Mouse (Mus musculus): ENCODE results near the gene Junb. TPM values are rescaled to one million over a fixed set of nuclear protein-coding genes. Genes with fewer than 3 reads are reported as not detected.

Gene Junb
- total RNA-seq, 4 experiments from 2014 or later, result 39.3 to 88.9 (median 65.7) TPM

- DNase-seq (ENCODE audit: low spot score in 2 of 2), result peak in 1 of 2 experiments; percentile 77
Observed at GRCm38 (mm10) chr8:84944478-84945160, 33.9 kb downstream of the Junb start.

GRCm38 (mm10) chr8:84943699-84944098, 34.8 kb downstream of the Junb start:
- no peak for DNase-seq (ENCODE audit: low spot score in 2 of 2)

GRCm38 (mm10) chr8:84937620-84938485, 40.7 kb downstream of the Junb start:
- no peak for DNase-seq (ENCODE audit: low spot score in 2 of 2)

- peak in 1 of 2 experiments; percentile 50 for DNase-seq (ENCODE audit: low spot score in 2 of 2)
Observed at GRCm38 (mm10) chr8:84936962-84937546, 41.5 kb downstream of the Junb start, which contains the start of gene Mast1. Gene Mast1 (minus strand): TSS chr8:84937359.

DNA sequence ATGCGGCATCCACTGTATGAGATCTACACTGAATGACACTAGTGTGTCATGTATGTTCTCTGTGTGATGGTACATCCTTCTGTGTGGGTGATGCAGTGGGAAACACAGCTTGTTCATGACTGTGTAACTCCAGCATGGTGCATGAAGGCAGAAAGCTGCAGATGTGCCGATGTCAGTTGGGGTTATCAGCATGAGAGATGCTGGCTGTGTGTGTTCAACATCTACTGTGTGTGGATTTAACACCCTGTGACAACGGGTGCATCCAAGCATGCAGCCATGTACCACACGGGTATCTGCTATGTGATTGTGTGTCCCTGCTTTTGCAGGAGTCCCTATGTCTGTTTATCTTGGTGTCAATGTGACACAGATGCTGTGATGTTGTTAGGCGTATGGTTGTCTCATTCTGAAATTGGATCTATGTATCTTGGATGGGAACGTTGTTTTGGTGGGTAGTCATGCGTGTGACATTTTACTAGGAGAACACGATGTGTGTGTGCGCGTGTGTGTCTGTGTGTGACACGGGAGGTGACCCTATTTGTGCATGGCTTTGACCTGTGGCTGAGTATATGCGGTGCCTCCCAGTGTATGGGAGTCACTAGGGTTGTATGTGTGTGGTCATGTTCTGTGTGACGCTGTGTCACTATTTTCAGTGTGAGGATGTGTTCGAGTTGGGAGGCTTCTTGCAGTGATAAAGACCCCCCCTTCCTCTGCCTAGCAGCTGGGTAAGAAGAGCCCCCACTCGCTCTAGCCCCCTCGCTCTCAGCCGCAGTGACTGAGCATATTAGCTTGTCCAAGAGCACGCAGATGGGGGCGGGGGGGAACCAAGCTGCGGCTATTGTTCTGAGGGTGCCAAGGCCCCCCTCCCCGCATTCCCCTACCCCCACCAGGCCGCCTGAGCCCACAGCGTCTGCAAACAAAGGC, 42.2 kb downstream of the Junb start:
- no peak for DNase-seq (ENCODE audit: low spot score in 2 of 2)

GRCm38 (mm10) chr8:84935489-84935888, 43.0 kb downstream of the Junb start:
- DNase-seq (ENCODE audit: low spot score in 2 of 2), result no peak

GRCm38 (mm10) chr8:84934860-84935259, 43.7 kb downstream of the Junb start:
- DNase-seq (ENCODE audit: low spot score in 2 of 2), result peak in 1 of 2 experiments; percentile 55

GRCm38 (mm10) chr8:84933767-84934559, 44.6 kb downstream of the Junb start:
- peak in 1 of 2 experiments; percentile 68 for DNase-seq (ENCODE audit: low spot score in 2 of 2)

- no peak for DNase-seq (ENCODE audit: low spot score in 2 of 2)
Observed at GRCm38 (mm10) chr8:84930582-84930981, 47.9 kb downstream of the Junb start.

DNA sequence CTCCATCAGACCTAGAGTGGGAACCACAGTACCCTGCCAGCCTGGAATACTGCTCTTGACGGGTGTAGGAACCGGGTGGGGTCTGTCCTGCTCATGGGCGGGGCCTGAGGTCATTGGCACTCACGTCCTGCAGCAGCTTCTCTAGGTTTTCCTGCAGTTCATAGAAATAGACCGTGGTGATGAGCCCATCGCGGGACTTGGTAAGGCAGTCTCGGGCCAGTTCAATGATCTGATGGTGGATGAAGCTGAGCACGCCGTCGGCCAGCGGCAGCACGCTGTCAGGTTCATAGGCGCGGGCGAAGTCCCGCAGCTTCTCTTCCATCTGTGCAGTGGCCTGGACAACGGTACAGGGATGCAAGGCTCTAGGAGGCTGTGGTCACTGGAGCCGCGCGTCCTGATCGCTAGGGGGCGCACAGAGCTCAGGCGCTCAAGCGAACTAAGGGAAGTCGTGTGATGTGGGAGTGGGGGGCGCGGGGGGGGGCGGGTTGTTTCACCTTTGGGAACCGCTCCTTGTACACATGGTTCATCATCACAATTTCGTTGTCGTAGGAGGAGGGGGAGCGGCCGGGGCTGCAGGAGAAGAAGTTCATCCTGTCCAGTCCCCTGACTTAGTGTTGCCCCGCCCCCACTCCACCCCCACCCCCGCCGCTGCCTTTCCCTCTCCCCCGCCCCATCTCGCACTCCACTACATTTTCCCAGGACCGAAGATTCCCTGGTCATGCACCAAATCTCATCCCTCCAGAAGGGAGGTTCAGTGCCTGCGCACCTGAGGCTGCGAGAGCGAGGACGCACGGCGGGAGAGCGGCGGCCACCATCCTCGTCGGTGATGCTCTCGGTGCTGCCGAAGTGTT, 49.8 kb downstream of the Junb start:
- no peak for DNase-seq (ENCODE audit: low spot score in 2 of 2)

- DNase-seq (ENCODE audit: low spot score in 2 of 2), result no peak
Observed at GRCm38 (mm10) chr8:84927513-84927912, 51.0 kb downstream of the Junb start.

- no peak for DNase-seq (ENCODE audit: low spot score in 2 of 2)
Observed at GRCm38 (mm10) chr8:84925557-84925956, 53.0 kb downstream of the Junb start.

Small RNAs within 50 kb of the gene (microRNA-seq; reads per million reads assigned to microRNA genes)
- gene Gm24197, result 0 to 0.22 reads per million in 2 experiments

Other genes starting within 250 kb of the Junb start
- gene Nfix, start 178.4 kb downstream of the Junb start, total RNA-seq (2022), result 100 to 1,000 TPM; 352 to 438 (median 370) TPM
- 1 to 10 TPM; 8.4 to 9.7 (median 8.9) TPM for gene Dand5, start 155.9 kb downstream of the Junb start, total RNA-seq (2022)
- gene Gadd45gip1, start 147.2 kb downstream of the Junb start, total RNA-seq (2022), result 10 to 100 TPM; 23.3 to 28.4 (median 24.7) TPM
- gene Rad23a, start 138.1 kb downstream of the Junb start, total RNA-seq (2022), result 10 to 100 TPM; 72.4 to 90.1 (median 79.4) TPM
- 100 to 1,000 TPM; 333 to 426 (median 383) TPM for gene Calr, start 131.8 kb downstream of the Junb start, total RNA-seq (2022)
- 10 to 100 TPM; 39.6 to 48.5 (median 43.7) TPM for gene Farsa, start 121.7 kb downstream of the Junb start, total RNA-seq (2022)
- gene Syce2, start 106.6 kb downstream of the Junb start, total RNA-seq (2022), result 1 to 10 TPM; 6.3 to 8.0 (median 6.8) TPM
- 10 to 100 TPM; 29.8 to 43.0 (median 36.5) TPM for gene Gcdh, start 84.8 kb downstream of the Junb start, total RNA-seq (2022)
- gene Klf1, start 76.8 kb downstream of the Junb start, total RNA-seq (2022), result not detected
- gene Dnase2a, start 70.2 kb downstream of the Junb start, total RNA-seq (2022), result 10 to 100 TPM in 1 of 4 experiments, 1 to 10 TPM in 3; 5.0 to 12.2 (median 7.1) TPM
- 10 to 100 TPM; 69.1 to 76.7 (median 74.1) TPM for gene Mast1, start 41.4 kb downstream of the Junb start, total RNA-seq (2022)
- 1 to 10 TPM; 1.2 to 1.5 (median 1.3) TPM for gene Rtbdn, start 31.7 kb downstream of the Junb start, total RNA-seq (2022)
- gene Gm49661, start 9.3 kb downstream of the Junb start, total RNA-seq (2022), result 1 to 10 TPM in 1 of 4 experiments, not detected in 3; 1.8 TPM
- gene Prdx2, start 9.1 kb downstream of the Junb start, total RNA-seq (2022), result 100 to 1,000 TPM; 328 to 384 (median 347) TPM
- 10 to 100 TPM; 45.9 to 60.0 (median 49.6) TPM for gene Rnaseh2a, start 9.0 kb downstream of the Junb start, total RNA-seq (2022)
- 10 to 100 TPM in 2 of 4 experiments, 1 to 10 TPM in 2; 9.0 to 13.0 (median 10.3) TPM for gene Hook2, start 11.9 kb upstream of the Junb start, total RNA-seq (2022)
- not detected for gene Best2, start 35.8 kb upstream of the Junb start, total RNA-seq (2022)
- 100 to 1,000 TPM; 126 to 130 (median 127) TPM for gene Asna1, start 46.6 kb upstream of the Junb start, total RNA-seq (2022)
- 100 to 1,000 TPM; 100 to 127 (median 115) TPM for gene Trir, start 48.1 kb upstream of the Junb start, total RNA-seq (2022)
- gene Tnpo2, start 58.2 kb upstream of the Junb start, total RNA-seq (2022), result 100 to 1,000 TPM; 134 to 186 (median 156) TPM
- gene Fbxw9, start 81.3 kb upstream of the Junb start, total RNA-seq (2022), result 10 to 100 TPM; 20.1 to 22.0 (median 21.1) TPM
- not detected for gene Gm5741, start 89.3 kb upstream of the Junb start, total RNA-seq (2022)
- gene Dhps, start 93.0 kb upstream of the Junb start, total RNA-seq (2022), result 10 to 100 TPM; 63.5 to 75.3 (median 64.9) TPM
- 10 to 100 TPM; 51.1 to 64.5 (median 59.6) TPM for gene Wdr83os, start 102.0 kb upstream of the Junb start, total RNA-seq (2022)
- 10 to 100 TPM; 20.0 to 35.2 (median 26.5) TPM for gene Wdr83, start 102.6 kb upstream of the Junb start, total RNA-seq (2022)
- 10 to 100 TPM; 33.3 to 74.2 (median 49.2) TPM for gene Man2b1, start 104.6 kb upstream of the Junb start, total RNA-seq (2022)
- gene Zfp791, start 144.4 kb upstream of the Junb start, total RNA-seq (2022), result 10 to 100 TPM in 1 of 4 experiments, 1 to 10 TPM in 3; 6.5 to 10.2 (median 8.2) TPM
- gene Cks1brt, start 173.2 kb upstream of the Junb start, total RNA-seq (2022), result not detected
- not detected for gene Olfr371, start 247.3 kb upstream of the Junb start, total RNA-seq (2022)